Mouse (Mus musculus) liver, embryonic 14.5 days (tissue): Measurements from ENCODE around the gene Gmfg. TPM values are rescaled to one million over a fixed set of nuclear protein-coding genes. Genes with fewer than 3 reads are reported as not detected.

Source experiments
- ATAC-seq: fragments of 200-750 bp; cut with Nextera tagmentation; 2 replicates; pipeline ENCODE4 v1.8.0; 2017; ENCODE audit warnings: moderate number of reproducible peaks, mild to moderate bottlenecking, moderate library complexity; ENCODE audit not compliant: insufficient read depth
- DNase-seq, 3 experiments: peaks; one replicate each; pipeline ENCODE4 v3.0.0-alpha.2; 2012 to 2013; ENCODE audit warnings: low read depth in 3 of 3, low spot score in 3 of 3
- H3K27ac ChIP-seq: fragments of 300-500 bp; sonication (generic); 2 replicates; pipeline ENCODE4 v1.5.1; 2014; ENCODE audit warnings: moderate library complexity, mild to moderate bottlenecking, control low read depth, inconsistent platforms
- H3K27me3 ChIP-seq: fragments of 300-500 bp; sonication (generic); 2 replicates; pipeline ENCODE4 v1.6.1; 2014; ENCODE audit warnings: mild to moderate bottlenecking, low read length, moderate library complexity; ENCODE audit not compliant: control insufficient read depth, insufficient read depth
- H3K36me3 ChIP-seq: fragments of 300-500 bp; sonication (generic); replicated peaks from 2 replicates; pipeline ENCODE4 v1.6.1; 2014; ENCODE audit warnings: low read depth; ENCODE audit not compliant: control insufficient read depth, insufficient read depth
- H3K4me1 ChIP-seq, 2 experiments: fragments of 200-500 bp in 1 of 2; fragments of 300-500 bp in 1 of 2; sonication (generic) in 1 of 2; replicated peaks; 2 replicates each; pipeline ENCODE4 v1.6.1; 2012 to 2014; ENCODE audit warnings: antibody characterized with exemption in 1 of 2, inconsistent platforms in 1 of 2, low read length in 1 of 2; ENCODE audit not compliant: control insufficient read depth in 2 of 2, insufficient read depth in 2 of 2
- H3K4me2 ChIP-seq: fragments of 300-500 bp; sonication (generic); 2 replicates; pipeline ENCODE4 v1.6.1; 2014; ENCODE audit warnings: low read depth, mild to moderate bottlenecking, control low read depth, moderate library complexity
- H3K4me3 ChIP-seq, 2 experiments: fragments of 200-500 bp in 1 of 2; fragments of 300-500 bp in 1 of 2; sonication (generic) in 1 of 2; 2 replicates each; pipeline ENCODE4 v1.5.1; 2012 to 2014; ENCODE audit warnings: low read depth in 2 of 2, low read length in 2 of 2, mild to moderate bottlenecking in 2 of 2, control low read depth in 1 of 2, inconsistent platforms in 1 of 2, moderate library complexity in 1 of 2; ENCODE audit not compliant: insufficient read depth in 1 of 2
- H3K9ac ChIP-seq: fragments of 300-500 bp; sonication (generic); replicated peaks from 2 replicates; pipeline ENCODE4 v1.6.1; 2014; ENCODE audit warnings: mild to moderate bottlenecking, control low read depth, moderate library complexity
- H3K9me3 ChIP-seq: fragments of 300-500 bp; sonication (generic); 2 replicates; pipeline ENCODE4 v1.6.1; 2016; ENCODE audit warnings: low read length, mixed read lengths; ENCODE audit not compliant: control insufficient read depth
- CTCF ChIP-seq: IDR thresholded peaks from 2 replicates; pipeline ENCODE4 v1.5.1; 2016; ENCODE audit warnings: antibody characterized with exemption, low read depth, control low read depth
- EP300 ChIP-seq: IDR thresholded peaks from 2 replicates; pipeline ENCODE4 v1.6.1; 2016; ENCODE audit warnings: antibody characterized with exemption, low read depth
- WGBS: fragments of 180-500 bp; shearing (Covaris S2); extraction: QIAGEN DNeasy Blood & Tissue Kit; methylation state at CpG from one replicate; pipeline ENCODE4 v1.1.7; 2014; ENCODE audit not compliant: insufficient replicate concordance; 5-methylcytosine and 5-hydroxymethylcytosine counted together
- polyA plus RNA-seq, 2 experiments: library from polyadenylated mRNA; depleted of rRNA in 1 of 2; stranded (reverse) in 1 of 2; unstranded in 1 of 2; fragments of >200 nt; fragmentation: Nextera tagmentation in 1 of 2; extraction: Ambion mirVana in 1 of 2; gene quantifications; 2 replicates each; pipeline versions ENCODE4 v1.2.1 to v1.2.3; 2012 to 2014

The Gmfg gene
- polyA plus RNA-seq, 2 experiments, result 22.2 to 39.3 TPM

DNA sequence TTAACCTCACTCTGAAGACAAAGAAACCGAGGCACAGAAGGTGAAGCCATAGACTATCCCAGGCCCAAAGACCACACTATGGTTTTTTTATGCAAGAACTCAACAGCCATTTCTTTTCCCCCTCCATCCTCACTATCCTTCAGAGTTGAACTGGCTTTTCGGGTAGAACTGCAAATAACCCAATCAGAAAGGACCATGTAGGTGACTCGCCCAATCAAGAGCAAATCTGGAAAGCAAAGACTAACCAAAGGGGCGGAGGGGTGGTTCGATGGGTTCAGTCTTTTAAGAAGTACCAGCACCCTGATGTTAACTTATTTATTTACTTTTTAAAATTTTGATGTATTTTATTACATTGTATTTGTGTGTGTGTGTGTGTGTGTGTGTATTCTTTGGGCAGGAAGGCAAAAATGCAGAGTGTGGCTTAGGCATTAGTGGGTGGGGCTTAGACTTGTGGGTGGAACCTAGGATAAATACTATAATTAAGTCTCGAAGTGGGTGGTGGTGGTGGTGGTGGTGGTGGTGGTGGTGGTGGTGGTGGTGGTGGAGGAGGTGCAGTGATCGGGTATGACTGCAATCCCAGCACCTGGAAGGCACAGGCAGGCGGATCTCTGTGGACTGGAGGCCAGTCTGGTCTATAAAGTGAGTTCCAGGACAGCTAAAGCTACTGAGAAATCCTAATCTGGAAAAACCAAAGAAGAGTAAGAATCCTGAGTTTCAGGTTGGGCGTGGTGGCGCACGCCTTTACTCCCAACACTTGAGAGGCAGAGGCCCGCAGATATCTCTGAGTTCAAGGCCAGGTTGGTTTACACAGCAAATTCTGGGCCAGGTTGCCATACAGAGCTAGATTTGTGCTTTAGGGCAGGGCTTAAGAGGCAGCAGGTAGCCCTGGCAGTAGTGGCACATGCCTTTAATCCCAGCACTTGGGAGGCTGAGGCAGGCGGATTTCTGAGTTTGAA is 10.9 kb downstream of the Gmfg start:
- no peaks in the 10 kb centered on the region for H3K4me1 ChIP-seq
- no peak overlapping the region for H3K4me2 ChIP-seq
- H3K9me3 ChIP-seq, result no peaks in the 10 kb centered on the region
- H3K4me3 ChIP-seq, result no peak overlapping the region
- no peak for ATAC-seq
- no peaks in the 10 kb centered on the region for H3K36me3 ChIP-seq
- H3K27me3 ChIP-seq, result no peaks in the 10 kb centered on the region
- no peak overlapping the region for H3K27ac ChIP-seq
- WGBS, result 61% methylated on average over 13 of the region's 13 CpGs
- TF ChIP-seq EP300 (no peak), CTCF (no peak)
- H3K9ac ChIP-seq, result no peak overlapping the region
- no peak for DNase-seq

DNA sequence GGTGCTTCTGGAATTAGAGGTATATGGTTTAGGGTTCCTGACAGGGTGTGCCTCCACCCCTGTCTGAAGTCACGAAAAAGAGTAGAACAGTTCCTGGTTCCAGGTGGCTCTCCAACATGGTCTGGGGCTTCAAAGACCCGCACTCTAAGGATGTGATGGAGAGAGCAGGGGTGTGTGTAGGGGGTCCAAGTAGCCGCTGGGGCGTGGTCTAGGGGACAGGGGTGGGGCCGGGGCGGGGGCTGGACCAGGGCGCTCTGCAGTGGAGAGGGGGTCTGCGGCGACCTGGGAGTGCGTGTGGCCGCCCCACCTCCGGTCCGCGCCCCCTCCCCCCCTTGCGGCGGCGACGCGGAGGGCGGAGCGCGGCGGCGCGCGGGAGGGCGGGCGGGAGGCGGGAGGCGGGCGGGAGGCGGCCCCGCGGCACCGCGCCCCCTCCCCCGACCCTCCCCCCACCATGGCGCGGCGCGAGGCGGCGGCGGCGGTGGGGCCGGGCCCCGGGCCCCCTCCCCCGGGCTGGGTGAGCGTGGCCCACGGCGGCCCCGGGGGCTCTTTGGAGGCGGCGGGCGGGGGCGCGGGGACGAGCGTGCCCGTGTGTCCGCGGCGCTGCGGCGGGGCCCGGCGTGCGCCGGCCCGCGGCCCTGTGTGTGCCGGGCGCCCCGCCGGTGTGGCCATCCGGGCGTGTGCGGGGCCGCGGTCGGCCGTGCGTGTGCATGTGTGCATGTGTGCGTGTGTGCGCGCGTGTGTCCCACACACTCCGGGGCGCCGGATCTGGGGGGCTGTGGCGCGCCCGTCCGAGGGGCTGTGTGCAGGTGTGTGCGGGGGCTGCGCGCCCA is 14.5 kb downstream of the Gmfg start, which contains the start of gene Lrfn1:
TSS of gene Lrfn1 (plus strand) at position 450 of the 830 bp plus-strand sequence.
- Histone ChIP-seq H3K27me3 (no peaks in the 10 kb centered on the region), H3K4me3 (peak within 1 kb of the TSS; percentile 46 to 56), H3K9me3 (no peaks in the 10 kb centered on the region), H3K36me3 (no peaks in the 10 kb centered on the region), H3K9ac (no peak within 1 kb of the TSS), H3K27ac (no peak within 1 kb of the TSS), H3K4me2 (peak within 1 kb of the TSS; percentile 64), H3K4me1 (no peaks in the 10 kb centered on the region)
- TF ChIP-seq CTCF, result no peak
- TF ChIP-seq EP300, result no peak
- 1% methylated on average over 60 of the region's 97 CpGs for WGBS
- no peak for ATAC-seq
- no peak for DNase-seq

GRCm38 (mm10) chr7:28452361-28453005 is 15.2 kb downstream of the Gmfg start:
- 1% methylated on average over 20 of the region's 24 CpGs for WGBS
- no peaks in the 10 kb centered on the region for H3K36me3 ChIP-seq
- no peaks in the 10 kb centered on the region for H3K4me1 ChIP-seq
- no peaks in the 10 kb centered on the region for H3K9me3 ChIP-seq
- no peak for DNase-seq
- H3K4me3 ChIP-seq, result peak overlapping the region; percentile 46 to 56
- H3K4me2 ChIP-seq, result peak overlapping the region; percentile 64
- no peak overlapping the region for H3K9ac ChIP-seq
- no peaks in the 10 kb centered on the region for H3K27me3 ChIP-seq
- TF ChIP-seq EP300 (no peak), CTCF (no peak)
- ATAC-seq, result no peak
- no peak overlapping the region for H3K27ac ChIP-seq

DNA sequence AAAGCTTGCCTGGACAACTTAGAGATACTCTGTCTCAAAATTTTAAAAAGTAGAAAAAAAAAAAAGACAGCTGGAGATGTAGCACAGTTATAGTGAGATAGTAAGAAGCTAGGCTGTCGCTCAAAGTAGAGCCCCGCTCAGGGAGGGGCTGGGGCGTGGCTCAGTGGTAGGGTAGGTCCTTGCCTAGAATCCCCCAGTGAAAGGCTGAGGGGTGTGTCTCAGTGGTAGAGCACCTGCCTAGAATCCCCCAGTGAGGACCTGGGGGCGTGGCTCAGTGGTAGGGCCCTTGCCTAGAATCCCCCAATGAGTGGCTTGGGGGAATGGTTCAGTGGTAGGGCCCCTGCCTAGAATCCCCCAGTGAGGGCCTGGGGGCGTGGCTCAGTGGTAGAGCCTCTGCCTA is 23.1 kb downstream of the Gmfg start:
- Histone ChIP-seq H3K27ac (no peak overlapping the region), H3K9me3 (no peaks in the 10 kb centered on the region), H3K4me2 (no peak overlapping the region), H3K4me3 (no peak overlapping the region), H3K4me1 (no peaks in the 10 kb centered on the region), H3K9ac (no peak overlapping the region), H3K36me3 (no peaks in the 10 kb centered on the region), H3K27me3 (no peaks in the 10 kb centered on the region)
- TF ChIP-seq CTCF, result no peak
- TF ChIP-seq EP300, result no peak
- ATAC-seq, result no peak
- WGBS, result 60% methylated on average over 4 of the region's 5 CpGs
- no peak for DNase-seq
